8 mouse cellular contexts compared by ENCODE assay signal in genomic region chr19:41263630-41264295, GRCm38 (mm10). TPM values are rescaled to one million over a fixed set of nuclear protein-coding genes. Genes with fewer than 3 reads are reported as not detected.
DNase-seq lines count a peak whose midpoint lies in the region; ATAC-seq and TF ChIP-seq lines count a peak whose summit lies in the region.

Gene Tm9sf3 (minus strand): TSS chr19:41263997.

- H3K36me3 ChIP-seq in G1E (replicated peaks) = peaks cover 26% of the 10 kb centered on the region
- H3K36me3 ChIP-seq in forebrain, postnatal 0 days (ENCODE audit: insufficient read depth) = no peaks in the 10 kb centered on the region
- H3K36me3 ChIP-seq in lung, embryonic 16.5 days (ENCODE audit: control insufficient read depth, insufficient read depth, low read length) = no peaks in the 10 kb centered on the region

- no peak for TF ChIP-seq CTCF in G1E (IDR thresholded peaks at IDR 0.05; ENCODE audit: low read depth, low read length)
- TF ChIP-seq CTCF in forebrain, postnatal 0 days (IDR thresholded peaks at IDR 0.05; ENCODE audit: low read depth) = no peak

- peak within 1 kb of the TSS; percentile 60 for H3K4me2 ChIP-seq in forebrain, postnatal 0 days (ENCODE audit: low read depth)
- peak within 1 kb of the TSS; percentile 76 for H3K4me2 ChIP-seq in lung, embryonic 16.5 days (ENCODE audit: low read depth, low read length)

- no peaks in the 10 kb centered on the region for H3K9me3 ChIP-seq in G1E (replicated peaks)
- H3K9me3 ChIP-seq in forebrain, postnatal 0 days (ENCODE audit: low read length) = no peaks in the 10 kb centered on the region
- H3K9me3 ChIP-seq in lung, embryonic 16.5 days (ENCODE audit: control insufficient read depth, low read length) = no peaks in the 10 kb centered on the region

- peak within 1 kb of the TSS; percentile 97 for H3K27ac ChIP-seq in forebrain, postnatal 0 days (ENCODE audit: low read depth, low read length)
- H3K27ac ChIP-seq in lung, embryonic 16.5 days (ENCODE audit: low read length) = peak within 1 kb of the TSS; percentile 96

- H3K4me3 ChIP-seq in G1E (ENCODE audit: low read depth, low read length) = peak within 1 kb of the TSS; percentile 79
- peak within 1 kb of the TSS; percentile 88 for H3K4me3 ChIP-seq in forebrain, postnatal 0 days (ENCODE audit: low read depth, low read length)
- H3K4me3 ChIP-seq in lung, embryonic 16.5 days (ENCODE audit: low read length) = peak within 1 kb of the TSS; percentile 76

- H3K27me3 ChIP-seq in G1E (ENCODE audit: insufficient read depth, low read length) = 0 out of 2 replicates have a peak, but pooled peaks cover 5% of the 10 kb centered on the region
- no peaks in the 10 kb centered on the region for H3K27me3 ChIP-seq in forebrain, postnatal 0 days (ENCODE audit: insufficient read depth, low read length)
- no peaks in the 10 kb centered on the region for H3K27me3 ChIP-seq in lung, embryonic 16.5 days (ENCODE audit: control insufficient read depth, insufficient read depth, low read depth, low read length)

- peak within 1 kb of the TSS; percentile 88 for H3K9ac ChIP-seq in forebrain, postnatal 0 days
- H3K9ac ChIP-seq in lung, embryonic 16.5 days (ENCODE audit: low read length) = peak within 1 kb of the TSS; percentile 97

- ATAC-seq in G1E (ENCODE audit: extremely low read depth, insufficient number of reproducible peaks, low FRiP score, poor library complexity, severe bottlenecking) = peak; percentile 54; the same call in 1 of the 2 replicates
- ATAC-seq in forebrain, postnatal 0 days = peak; percentile 96
- ATAC-seq in lung, embryonic 16.5 days (ENCODE audit: low read depth) = peak; percentile 95

- WGBS in forebrain, postnatal 0 days = 0% methylated on average over 57 of the region's 98 CpGs
- WGBS in lung, embryonic 16.5 days = 0% methylated on average over 34 of the region's 98 CpGs

- H3K4me1 ChIP-seq in G1E (ENCODE audit: insufficient read depth, low read depth, low read length) = peaks cover 55% of the 10 kb centered on the region
- H3K4me1 ChIP-seq in forebrain, postnatal 0 days (ENCODE audit: insufficient read depth) = peaks cover 6% of the 10 kb centered on the region
- peaks cover 16% of the 10 kb centered on the region for H3K4me1 ChIP-seq in lung, embryonic 16.5 days (replicated peaks; ENCODE audit: control insufficient read depth, insufficient read depth, low read length)

- peak; percentile 97 for DNase-seq in G1E (ENCODE audit: low spot score)
- peak; percentile 89 to 92 for DNase-seq in cerebellum, adult 18-20 months
- peak; percentile 89 for DNase-seq in forebrain, postnatal 0 days
- DNase-seq in heart, postnatal 4 days = peak; percentile 90
- DNase-seq in layer of hippocampus, adult 9-10 months (ENCODE audit: low spot score) = peak; percentile 27
- DNase-seq in ovary, postnatal 10 days (ENCODE audit: low spot score) = peak; percentile 59
- DNase-seq in thymus, postnatal 10 days (ENCODE audit: low spot score in 2 of 2) = peak; percentile 75 to 84

RNA-seq across cellular contexts. Expression of gene Tm9sf3, which starts in this region (rescaled TPM):
- total RNA-seq in G1E (2014; fragmentation: Nextera tagmentation) (107 and 118 TPM in 2 replicates), G1E (2017) (218 and 236 TPM in 2 replicates)
- 45.9 and 49.3 TPM in 2 replicates for polyA plus RNA-seq in G1E (2012)
- 137 and 159 TPM in 2 replicates for total RNA-seq in forebrain, postnatal 0 days (2014; rRNA removed)
- 50.7 and 66.3 TPM in 2 replicates for polyA plus RNA-seq in forebrain, postnatal 0 days (2015; fragmentation: Nextera tagmentation; extraction: Ambion mirVana)
- 100 to 1,000 TPM; 119 TPM for total RNA-seq in heart, postnatal 4 days (2021)
- polyA plus RNA-seq in lung, embryonic 16.5 days (2015; fragmentation: Nextera tagmentation; extraction: Ambion mirVana) = 133 and 135 TPM in 2 replicates

Comparison
In these comparisons a context has a peak if more than half of its experiments do, and no peak if none do; other contexts are left out.
1. Peak in every context shown above with its lines: DNase-seq, ATAC-seq, H3K4me3 ChIP-seq and H3K27ac ChIP-seq.
2. DNase-seq: peak in every context shown above with its lines; median percentile 97 in G1E; 90 in cerebellum, adult 18-20 months; 90 in heart, postnatal 4 days; 89 in forebrain, postnatal 0 days; 80 in thymus, postnatal 10 days; 59 in ovary, postnatal 10 days; 27 in layer of hippocampus, adult 9-10 months.